Mouse (Mus musculus) erythroid progenitor cell, adult 5-6 weeks (primary cell): Measurements from ENCODE around the gene Clint1. TPM values are rescaled to one million over a fixed set of nuclear protein-coding genes. Genes with fewer than 3 reads are reported as not detected.

Source experiments
- total RNA-seq, 2 experiments: library from RNA; stranded (forward) in 1 of 2; stranded (reverse) in 1 of 2; fragments of 150-400 nt in 1 of 2; fragments of 186-747, 209-891 nt in 1 of 2; gene quantifications; 2 replicates each; pipeline versions ENCODE4 v1.2.3 to v1.2.4; 2015 to 2017; ENCODE audit warnings: low replicate concordance in 2 of 2

The Clint1 gene
- total RNA-seq, 2 experiments from 2014 or later: 36.9 to 46.5 TPM

Other genes starting within 250 kb of the Clint1 start
- gene Lsm11, start 92.9 kb downstream of the Clint1 start, total RNA-seq (2015; ENCODE audit: low replicate concordance): 0.42 and 0.72 TPM in 2 replicates
- gene Lsm11, start 92.9 kb downstream of the Clint1 start, total RNA-seq (2017; ENCODE audit: low replicate concordance): 1.3 and 1.6 TPM in 2 replicates
- 1.4 and 1.7 TPM in 2 replicates for gene Thg1l, start 103.4 kb downstream of the Clint1 start, total RNA-seq (2015; ENCODE audit: low replicate concordance)
- gene Thg1l, start 103.4 kb downstream of the Clint1 start, total RNA-seq (2017; ENCODE audit: low replicate concordance): 1.4 and 1.5 TPM in 2 replicates
- not detected in 2 replicates for gene Sox30, start 128.3 kb downstream of the Clint1 start, total RNA-seq (2015; ENCODE audit: low replicate concordance)
- gene Sox30, start 128.3 kb downstream of the Clint1 start, total RNA-seq (2017; ENCODE audit: low replicate concordance): not detected in 2 replicates
- 1.7 and 8.3 TPM in 2 replicates for gene Gm12166, start 200.3 kb downstream of the Clint1 start, total RNA-seq (2015; ENCODE audit: low replicate concordance)
- not detected in 2 replicates for gene Gm12166, start 200.3 kb downstream of the Clint1 start, total RNA-seq (2017; ENCODE audit: low replicate concordance)
- 1.7 and 4.7 TPM in 2 replicates for gene Adam19, start 203.9 kb downstream of the Clint1 start, total RNA-seq (2015; ENCODE audit: low replicate concordance)
- gene Adam19, start 203.9 kb downstream of the Clint1 start, total RNA-seq (2017; ENCODE audit: low replicate concordance): 2.4 and 4.1 TPM in 2 replicates